Mouse (Mus musculus) testis, adult 2 months (tissue): ENCODE measurements at regions not wholly inside any gene's neighbourhood (a gene's known extent, or its start where the extent isn't known, plus 50 kb on each side); places are given as distances from the start of the nearest gene placed in this dataset.

Experiments
- CTCF ChIP-seq: fragments of 200-500 bp; IDR thresholded peaks from 2 replicates; pipeline ENCODE4 v1.5.1; 2012; ENCODE audit warnings: low read depth, mild to moderate bottlenecking, inconsistent platforms, low read length, moderate library complexity; ENCODE audit not compliant: control insufficient read depth, insufficient read depth, insufficient replicate concordance
- POLR2A ChIP-seq: fragments of 200-500 bp; IDR thresholded peaks from 2 replicates; pipeline ENCODE4 v1.6.1; 2012; ENCODE audit warnings: low read depth, mild to moderate bottlenecking, inconsistent platforms, low read length, moderate library complexity; ENCODE audit not compliant: control insufficient read depth

DNA sequence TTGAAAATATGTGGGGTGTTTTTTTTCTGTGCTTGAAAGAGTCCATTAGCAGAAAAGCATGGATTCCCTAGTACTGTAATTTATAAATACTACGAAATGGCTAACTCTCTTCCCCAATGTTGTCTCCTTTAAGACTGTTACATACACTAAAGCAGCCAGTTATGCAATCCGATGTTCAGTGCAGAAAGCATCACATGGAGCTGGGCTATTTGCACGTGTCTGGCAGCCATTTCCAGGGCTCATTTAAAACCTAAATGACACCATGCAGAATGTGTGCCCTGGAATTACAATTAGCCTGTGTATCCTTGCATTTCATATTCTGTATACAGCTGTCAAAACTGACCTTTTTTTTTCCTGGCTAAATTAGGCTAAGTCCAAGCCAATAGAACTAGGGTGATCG is 60.2 kb downstream of the Plk2 start:
- TF ChIP-seq POLR2A (no peak), CTCF (no peak)
